Mouse (Mus musculus) CH12.LX (cell line): ENCODE measurements around the gene Glt1d1. TPM values are rescaled to one million over a fixed set of nuclear protein-coding genes. Genes with fewer than 3 reads are reported as not detected.

Source experiments
- DNase-seq: peaks from one replicate; pipeline ENCODE4 v3.0.0-alpha.2; 2013; ENCODE audit errors: extremely low read depth
- H3K27ac ChIP-seq: 2 replicates; pipeline ENCODE4 v1.5.1; 2012; ENCODE audit warnings: low read depth, mild to moderate bottlenecking, control low read depth, moderate library complexity; ENCODE audit not compliant: insufficient read depth
- H3K27me3 ChIP-seq: replicated peaks from 2 replicates; pipeline ENCODE3; 2012; ENCODE audit warnings: inconsistent platforms
- H3K36me3 ChIP-seq, 2 experiments: replicated peaks in 1 of 2; 2 replicates each; pipeline versions ENCODE3 to v1.6.1; 2012; ENCODE audit warnings: inconsistent platforms in 1 of 2, low read length in 1 of 2, mild to moderate bottlenecking in 1 of 2, mixed read lengths in 1 of 2, moderate library complexity in 1 of 2; ENCODE audit not compliant: control insufficient read depth in 1 of 2, insufficient read depth in 1 of 2
- H3K4me1 ChIP-seq, 2 experiments: 2 replicates each; pipeline ENCODE4 v1.6.1; 2012; ENCODE audit warnings: inconsistent platforms in 1 of 2, moderate library complexity in 1 of 2; ENCODE audit not compliant: insufficient read depth in 2 of 2, control insufficient read depth in 1 of 2
- H3K4me2 ChIP-seq: 2 replicates; pipeline ENCODE4 v1.6.1; 2012; ENCODE audit warnings: low read depth, mild to moderate bottlenecking, control low read depth; ENCODE audit not compliant: poor library complexity, insufficient read depth, severe bottlenecking
- H3K4me3 ChIP-seq, 3 experiments: fragments of 150-350 bp in 1 of 3; sonication (generic) in 1 of 3; replicated peaks in 1 of 3; 2 replicates each; pipeline versions ENCODE3 to v1.5.1; 2011 to 2012; ENCODE audit warnings: low read depth in 2 of 3, low read length in 2 of 3, mild to moderate bottlenecking in 2 of 3, moderate library complexity in 2 of 3, control low read depth in 1 of 3, improper control_type of control experiment in 1 of 3, inconsistent platforms in 1 of 3, mixed read lengths in 1 of 3; ENCODE audit not compliant: poor library complexity in 1 of 3
- H3K79me2 ChIP-seq: replicated peaks from 2 replicates; pipeline ENCODE4 v1.6.1; 2012; ENCODE audit warnings: mild to moderate bottlenecking, moderate library complexity; ENCODE audit not compliant: control insufficient read depth, poor library complexity, insufficient read depth, severe bottlenecking; ENCODE audit errors: extremely low read depth
- H3K9ac ChIP-seq: 2 replicates; pipeline ENCODE4 v1.6.1; 2012; ENCODE audit warnings: low read depth, mild to moderate bottlenecking, control low read depth, moderate library complexity; ENCODE audit not compliant: insufficient read depth
- H3K9me3 ChIP-seq: replicated peaks from 2 replicates; pipeline ENCODE3; 2012; ENCODE audit warnings: low read length, inconsistent platforms, mixed read lengths
- BHLHE40 ChIP-seq: IDR thresholded peaks from 2 replicates; pipeline ENCODE4 v1.6.1; 2011; ENCODE audit warnings: mild to moderate bottlenecking, low read depth, low read length, improper control_type of control experiment
- CHD1 ChIP-seq: IDR thresholded peaks from 2 replicates; pipeline ENCODE4 v1.6.1; 2012; ENCODE audit warnings: low read depth, low read length, improper control_type of control experiment, inconsistent platforms
- CHD2 ChIP-seq: IDR thresholded peaks from 2 replicates; pipeline ENCODE4 v1.6.1; 2011; ENCODE audit warnings: low read length, improper control_type of control experiment
- CTCF ChIP-seq, 2 experiments: IDR thresholded peaks in 1 of 2; conservative IDR thresholded peaks in 1 of 2; 2 replicates each; pipeline ENCODE4 v1.5.1; 2011 to 2012; ENCODE audit warnings: low read depth in 2 of 2, low read length in 2 of 2, improper control_type of control experiment in 1 of 2, inconsistent platforms in 1 of 2, mild to moderate bottlenecking in 1 of 2, moderate library complexity in 1 of 2
- E2F4 ChIP-seq: IDR thresholded peaks from 2 replicates; pipeline ENCODE4 v1.6.1; 2011; ENCODE audit warnings: low read depth, low read length, improper control_type of control experiment; ENCODE audit not compliant: insufficient replicate concordance
- ELF1 ChIP-seq: IDR thresholded peaks from 2 replicates; pipeline ENCODE4 v1.6.1; 2014; ENCODE audit warnings: low read depth, mild to moderate bottlenecking, inconsistent platforms, low read length, improper control_type of control experiment
- EP300 ChIP-seq: IDR thresholded peaks from 2 replicates; pipeline ENCODE4 v1.6.1; 2011; ENCODE audit warnings: low read length, improper control_type of control experiment
- ETS1 ChIP-seq: conservative IDR thresholded peaks from 2 replicates; pipeline ENCODE4 v1.6.1; 2012; ENCODE audit warnings: low read depth, mild to moderate bottlenecking, inconsistent platforms, low read length, improper control_type of control experiment, moderate library complexity
- GABPA ChIP-seq: IDR thresholded peaks from 2 replicates; pipeline ENCODE4 v1.6.1; 2012; ENCODE audit warnings: low read depth, low read length, improper control_type of control experiment, inconsistent platforms; ENCODE audit not compliant: insufficient replicate concordance
- IRF4 ChIP-seq: IDR thresholded peaks from 2 replicates; pipeline ENCODE4 v1.6.1; 2014; ENCODE audit warnings: low read depth, mild to moderate bottlenecking, inconsistent platforms, low read length, improper control_type of control experiment
- JUN ChIP-seq: IDR thresholded peaks from 2 replicates; pipeline ENCODE4 v1.6.1; 2011; ENCODE audit warnings: low read depth, mild to moderate bottlenecking, low read length, improper control_type of control experiment, moderate library complexity; ENCODE audit not compliant: insufficient read depth
- JUND ChIP-seq: conservative IDR thresholded peaks from 2 replicates; pipeline ENCODE4 v1.6.1; 2011; ENCODE audit warnings: low read depth, low read length, improper control_type of control experiment
- KAT2A ChIP-seq: IDR thresholded peaks from 2 replicates; pipeline ENCODE4 v1.6.1; 2012; ENCODE audit warnings: low read length, improper control_type of control experiment, inconsistent platforms; ENCODE audit not compliant: insufficient replicate concordance
- MAFK ChIP-seq: IDR thresholded peaks from 2 replicates; pipeline ENCODE4 v1.6.1; 2011; ENCODE audit warnings: low read length, improper control_type of control experiment; ENCODE audit not compliant: insufficient replicate concordance
- MAX ChIP-seq: IDR thresholded peaks from 2 replicates; pipeline ENCODE4 v1.6.1; 2011; ENCODE audit warnings: low read length, improper control_type of control experiment
- MEF2A ChIP-seq: IDR thresholded peaks from 2 replicates; pipeline ENCODE4 v1.6.1; 2014; ENCODE audit warnings: low read depth, mild to moderate bottlenecking, inconsistent platforms, low read length, improper control_type of control experiment, borderline replicate concordance
- MXI1 ChIP-seq: IDR thresholded peaks from 2 replicates; pipeline ENCODE4 v1.6.1; 2011; ENCODE audit warnings: mild to moderate bottlenecking, low read depth, low read length, improper control_type of control experiment
- MYC ChIP-seq: IDR thresholded peaks from 2 replicates; pipeline ENCODE4 v1.6.1; 2011; ENCODE audit warnings: low read depth, mild to moderate bottlenecking, improper control_type of control experiment, low read length
- NELFE ChIP-seq: IDR thresholded peaks from 2 replicates; pipeline ENCODE4 v1.6.1; 2011; ENCODE audit warnings: low read depth, low read length, improper control_type of control experiment
- NRF1 ChIP-seq: IDR thresholded peaks from 2 replicates; pipeline ENCODE4 v1.6.1; 2014; ENCODE audit warnings: low read depth, mild to moderate bottlenecking, inconsistent platforms, low read length, improper control_type of control experiment, moderate library complexity
- PAX5 ChIP-seq: IDR thresholded peaks from 2 replicates; pipeline ENCODE4 v1.6.1; 2012; ENCODE audit warnings: low read length, inconsistent platforms, mixed read lengths
- POLR2A ChIP-seq: IDR thresholded peaks from 2 replicates; pipeline ENCODE4 v1.6.1; 2011; ENCODE audit warnings: low read depth, mild to moderate bottlenecking, improper control_type of control experiment, low read length
- RAD21 ChIP-seq: IDR thresholded peaks from 2 replicates; pipeline ENCODE4 v1.6.1; 2011; ENCODE audit warnings: low read depth, mild to moderate bottlenecking, low read length, improper control_type of control experiment, moderate library complexity
- RCOR1 ChIP-seq: conservative IDR thresholded peaks from 2 replicates; pipeline ENCODE4 v1.6.1; 2012; ENCODE audit warnings: low read depth, mild to moderate bottlenecking, inconsistent platforms, low read length, improper control_type of control experiment
- SMC3 ChIP-seq: IDR thresholded peaks from 2 replicates; pipeline ENCODE4 v1.6.1; 2011; ENCODE audit warnings: low read depth, low read length, improper control_type of control experiment
- TBP ChIP-seq: conservative IDR thresholded peaks from 2 replicates; pipeline ENCODE4 v1.6.1; 2011; ENCODE audit warnings: low read depth, low read length, improper control_type of control experiment
- UBTF ChIP-seq: IDR thresholded peaks from 2 replicates; pipeline ENCODE4 v1.6.1; 2012; ENCODE audit warnings: low read depth, mild to moderate bottlenecking, inconsistent platforms, low read length, improper control_type of control experiment, moderate library complexity
- USF1 ChIP-seq: IDR thresholded peaks from 2 replicates; pipeline ENCODE4 v1.6.1; 2014; ENCODE audit warnings: low read depth, mild to moderate bottlenecking, inconsistent platforms, low read length, improper control_type of control experiment
- USF2 ChIP-seq: conservative IDR thresholded peaks from 2 replicates; pipeline ENCODE4 v1.6.1; 2011; ENCODE audit warnings: low read depth, low read length, improper control_type of control experiment
- ZC3H11A ChIP-seq: IDR thresholded peaks from 2 replicates; pipeline ENCODE4 v1.6.1; 2012; ENCODE audit warnings: low read depth, mild to moderate bottlenecking, inconsistent platforms, low read length, improper control_type of control experiment
- ZKSCAN1 ChIP-seq: IDR thresholded peaks from 2 replicates; pipeline ENCODE4 v1.6.1; 2012; ENCODE audit warnings: low read depth, inconsistent platforms, low read length, improper control_type of control experiment, borderline replicate concordance
- ZMIZ1 ChIP-seq: IDR thresholded peaks from 2 replicates; pipeline ENCODE4 v1.6.1; 2012; ENCODE audit warnings: low read depth, mild to moderate bottlenecking, inconsistent platforms, low read length, improper control_type of control experiment
- ZNF384 ChIP-seq: IDR thresholded peaks from 2 replicates; pipeline ENCODE4 v1.6.1; 2012; ENCODE audit warnings: low read depth, low read length, improper control_type of control experiment, inconsistent platforms
- dilution Hi-C: fragments of 300-500 bp; cut with MboI; formaldehyde crosslinking; loops from 2 replicates; pipeline ENCODE4 v1.14.3; 2020; ENCODE audit warnings: low sequenced_read_pairs; ENCODE audit not compliant: extremely low pct_unique_long_range_greater_than_20kb, extremely low pct_ligation_motif_present
- in situ Hi-C: fragments of 300-500 bp; cut with MboI; formaldehyde crosslinking; loops from 3 replicates; pipeline ENCODE4 v1.14.3; 2019; ENCODE audit warnings: low sequenced_read_pairs, low pct_ligation_motif_present, low pct_unique_long_range_greater_than_20kb, mixed read lengths
- polyA plus RNA-seq: library from polyadenylated mRNA; unstranded; fragments of >175 nt; gene quantifications from 2 replicates; pipeline ENCODE4 v1.2.1, GENCODE M21; 2012; ENCODE audit warnings: low read depth; ENCODE audit not compliant: insufficient read length
- total RNA-seq, 2 experiments: library from RNA; depleted of rRNA; stranded (reverse); fragments of 300-350 nt in 1 of 2; fragments of >200 nt in 1 of 2; gene quantifications; 2 replicates each; pipeline ENCODE4 v1.2.3; 2012 to 2014

The Glt1d1 gene
- total and polyA plus RNA-seq, 3 experiments: 0.21 to 0.25 TPM; not detected in 1

DNA sequence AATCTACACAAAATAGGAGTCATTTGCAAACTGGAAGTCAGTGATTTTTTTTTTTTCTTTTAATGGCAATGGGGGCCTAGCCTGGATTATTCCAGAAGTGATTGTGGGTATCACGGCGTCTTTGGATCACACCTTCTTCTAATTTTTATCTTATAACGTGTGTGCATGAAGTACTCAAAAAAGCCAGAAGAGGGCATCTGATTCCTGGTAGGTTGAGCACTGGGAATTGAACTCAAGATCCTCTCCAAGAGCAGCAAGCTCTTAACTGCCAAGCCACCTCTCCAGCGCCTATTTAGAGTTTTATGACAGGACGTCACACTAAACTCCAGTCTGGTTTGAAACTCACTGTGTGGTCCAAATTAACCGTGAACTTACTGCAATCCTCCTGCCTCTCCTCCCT is 44.2 kb upstream of the Glt1d1 start:
- TF ChIP-seq GABPA (no peak), MEF2A (no peak), USF2 (no peak), ZNF384 (no peak), CTCF (conservative IDR thresholded peaks at IDR 0.05 in 1 of 2, IDR thresholded peaks at IDR 0.05 in 1 of 2; ENCODE audit: low read depth in 2 of 2, low read length in 2 of 2) (peak in 1 of 2 experiments; percentile 57; a peak in 2 of 4 replicates), ZC3H11A (peak; percentile 6; the same call in 1 of the 2 replicates), BHLHE40 (no peak), ZMIZ1 (no peak), MAX (no peak), MYC (no peak), RCOR1 (no peak), MXI1 (no peak), SMC3 (peak; percentile 57), ZKSCAN1 (no peak), E2F4 (no peak), USF1 (no peak), NRF1 (no peak), KAT2A (no peak), EP300 (no peak), JUN (no peak), CHD2 (no peak), MAFK (no peak), PAX5 (no peak), TBP (no peak), JUND (no peak), UBTF (no peak), POLR2A (no peak), ETS1 (no peak), RAD21 (peak; percentile 57), NELFE (no peak), ELF1 (no peak), IRF4 (no peak), CHD1 (no peak)
- dilution Hi-C loops (no loop called here), in situ Hi-C loops (no loop called here)
- peak; percentile 35 for DNase-seq
- no peak overlapping the region for H3K4me2 ChIP-seq
- no peaks in the 10 kb centered on the region for H3K79me2 ChIP-seq
- H3K9ac ChIP-seq: no peak overlapping the region
- no peak overlapping the region for H3K27ac ChIP-seq
- H3K4me1 ChIP-seq: 0 out of 4 replicates have a peak, but pooled peaks cover 0 to 4% of the 10 kb centered on the region in 2 experiments
- H3K9me3 ChIP-seq: no peaks in the 10 kb centered on the region
- H3K36me3 ChIP-seq: peaks cover 6 to 18% of the 10 kb centered on the region in 2 experiments
- no peak overlapping the region for H3K4me3 ChIP-seq
- no peaks in the 10 kb centered on the region for H3K27me3 ChIP-seq
